Mouse (Mus musculus): ENCODE data around the gene Wdr63.

DNA sequence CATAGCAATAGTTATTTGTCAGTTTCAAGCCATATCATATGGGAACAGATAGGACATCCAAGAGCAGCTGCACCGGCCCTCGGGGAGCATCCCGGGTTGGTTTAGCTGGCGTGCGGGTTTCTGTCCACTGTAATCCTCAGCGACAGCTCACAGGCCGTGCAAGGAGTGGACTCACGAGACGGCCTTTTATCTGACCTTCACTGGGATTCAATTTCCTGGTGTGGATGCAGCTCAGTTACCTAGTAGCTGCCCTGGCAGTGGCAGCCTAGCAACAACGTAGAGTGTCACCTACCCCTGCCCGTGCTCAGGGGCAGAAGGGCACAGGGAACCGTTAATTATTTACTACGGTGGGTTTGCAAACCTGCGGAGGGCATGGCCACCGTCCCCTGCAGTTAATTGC, 70.0 kb downstream of the Wdr63 start:
- TF ChIP-seq CTCF (IDR thresholded peaks at IDR 0.05 in 2 of 3, conservative IDR thresholded peaks at IDR 0.05 in 1 of 3; ENCODE audit: control insufficient read depth in 1 of 3, insufficient read depth in 1 of 3, low read depth in 2 of 3, low read length in 3 of 3, poor library complexity in 1 of 3, severe bottlenecking in 1 of 3) (no peak), GABPA (IDR thresholded peaks at IDR 0.05; ENCODE audit: low read depth, low read length) (no peak), POLR2A (IDR thresholded peaks at IDR 0.05; ENCODE audit: control insufficient read depth in 1 of 2, insufficient read depth in 1 of 2, low read depth in 1 of 2, low read length in 2 of 2, poor library complexity in 1 of 2) (no peak), MAFK (IDR thresholded peaks at IDR 0.05; ENCODE audit: borderline replicate concordance, low read depth, low read length) (no peak), ELF1 (IDR thresholded peaks at IDR 0.05; ENCODE audit: low read depth, low read length) (no peak), NELFE (IDR thresholded peaks at IDR 0.05; ENCODE audit: low read depth, low read length) (no peak), E2F4 (IDR thresholded peaks at IDR 0.05; ENCODE audit: borderline replicate concordance, low read depth, low read length) (no peak), EP300 (IDR thresholded peaks at IDR 0.05; ENCODE audit: low read depth in 1 of 2, low read length in 2 of 2) (no peak), ETS1 (IDR thresholded peaks at IDR 0.05; ENCODE audit: low read depth, low read length) (no peak), USF2 (IDR thresholded peaks at IDR 0.05; ENCODE audit: borderline replicate concordance in 1 of 2, insufficient read depth in 1 of 2, low read depth in 1 of 2, low read length in 2 of 2) (no peak)

Data from MEL (cell line).